Mouse (Mus musculus) sigmoid colon, adult 10 weeks (tissue): ENCODE results near the gene Ugt2a3. TPM values are rescaled to one million over a fixed set of nuclear protein-coding genes. Genes with fewer than 3 reads are reported as not detected.

Experiments used
- polyA plus RNA-seq: library from polyadenylated mRNA; stranded (reverse); fragments of 350-450 nt; fragmentation: Illumina TruSeq; extraction: RNeasy Lipid Tissue Mini Kit (QIAGEN cat#74804); gene quantifications from one replicate; pipeline ENCODE4 v1.2.3, GENCODE M21; 2014; ENCODE audit warnings: low read depth, low replicate concordance

Ugt2a3 gene
- polyA plus RNA-seq, result not detected

GRCm38 (mm10) chr5:87336961-87337697 is at the start of gene Ugt2a3:
Ugt2a3 (minus strand) TSS chr5:87337195.

Other genes starting within 250 kb of the Ugt2a3 start
- 2.4 TPM for gene Ugt2b36, start 244.6 kb downstream of the Ugt2a3 start, polyA plus RNA-seq
- 17.3 TPM for gene Ugt2b5, start 196.9 kb downstream of the Ugt2a3 start, polyA plus RNA-seq
- not detected for gene Ugt2b37, start 82.4 kb downstream of the Ugt2a3 start, polyA plus RNA-seq
- gene Ugt2b38, start 87.0 kb upstream of the Ugt2a3 start, polyA plus RNA-seq, result not detected
- gene Ugt2a2, start 145.1 kb upstream of the Ugt2a3 start, polyA plus RNA-seq, result not detected
- gene Gm43638, start 149.6 kb upstream of the Ugt2a3 start, polyA plus RNA-seq, result not detected
- 0.16 TPM for gene Ugt2a1, start 153.7 kb upstream of the Ugt2a3 start, polyA plus RNA-seq
- gene Sult1b1, start 201.0 kb upstream of the Ugt2a3 start, polyA plus RNA-seq, result 1,525 TPM
- 1,435 TPM for gene Sult1d1, start 231.8 kb upstream of the Ugt2a3 start, polyA plus RNA-seq